Mouse (Mus musculus): Measurements from ENCODE around the gene H2al2b. TPM values are rescaled to one million over a fixed set of nuclear protein-coding genes. Genes with fewer than 3 reads are reported as not detected.
"Not testable (repeated sequence)": the region's sequence is repeated elsewhere in the genome, so short reads cannot be mapped to it uniquely, and the experiment has no call there.

H2al2b gene
- polyA plus RNA-seq (2014; fragmentation: Nextera tagmentation; extraction: Ambion mirVana), result not detected in 2 replicates

DNA sequence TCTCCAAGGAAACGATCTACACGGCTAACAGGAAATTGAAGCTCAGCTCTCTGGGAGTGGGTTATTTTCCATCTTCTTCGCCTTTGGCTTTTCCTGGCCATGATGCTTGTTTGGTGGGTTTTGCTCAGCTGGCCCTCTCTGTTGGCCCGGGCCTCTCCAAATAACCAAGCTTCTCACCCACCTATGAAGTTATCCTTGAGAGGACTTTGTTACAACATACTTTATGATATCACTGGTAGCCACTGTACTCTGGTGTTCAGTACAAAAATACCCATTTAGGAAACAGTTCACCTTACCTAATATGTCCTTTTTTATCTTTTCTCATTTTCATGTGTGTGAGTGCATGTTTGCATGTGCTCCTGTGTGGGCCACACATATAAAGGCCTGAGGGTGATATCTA lies at the start of gene H2al2b:
H2al2b (minus strand) TSS at position 101 of the 400 bp plus-strand sequence.
- not testable (repeated sequence) for H3K4me3 ChIP-seq (ENCODE audit: low read depth, low read length); H3K9me3 ChIP-seq (ENCODE audit: low read depth, low read length); DNase-seq; H3K27me3 ChIP-seq (ENCODE audit: insufficient read depth, low read length); H3K27ac ChIP-seq (ENCODE audit: low read depth); H3K36me3 ChIP-seq (ENCODE audit: insufficient read depth); H3K4me1 ChIP-seq (ENCODE audit: insufficient read depth); H3K9ac ChIP-seq; ATAC-seq (ENCODE audit: insufficient read depth); H3K4me2 ChIP-seq
- no CpG with 5 or more reads among the region's 4 CpGs for WGBS

Other genes with a start within 250 kb of the H2al2b start
- gene H2al2c, start 121.6 kb downstream of the H2al2b start, polyA plus RNA-seq (2014; fragmentation: Nextera tagmentation; extraction: Ambion mirVana), result not detected in 2 replicates
- not detected in 2 replicates for gene Sry, start 57.0 kb downstream of the H2al2b start, polyA plus RNA-seq (2014; fragmentation: Nextera tagmentation; extraction: Ambion mirVana)
- gene Gm4064, start 75.5 kb upstream of the H2al2b start, polyA plus RNA-seq (2014; fragmentation: Nextera tagmentation; extraction: Ambion mirVana), result not detected in 2 replicates
- gene Rbmy, start 110.0 kb upstream of the H2al2b start, polyA plus RNA-seq (2014; fragmentation: Nextera tagmentation; extraction: Ambion mirVana), result not detected in 2 replicates
- gene Gm10256, start 110.0 kb upstream of the H2al2b start, polyA plus RNA-seq (2014; fragmentation: Nextera tagmentation; extraction: Ambion mirVana), result not detected in 2 replicates
- not detected in 2 replicates for gene Gm10352, start 180.3 kb upstream of the H2al2b start, polyA plus RNA-seq (2014; fragmentation: Nextera tagmentation; extraction: Ambion mirVana)
- not detected in 2 replicates for gene Gm29289, start 211.9 kb upstream of the H2al2b start, polyA plus RNA-seq (2014; fragmentation: Nextera tagmentation; extraction: Ambion mirVana)